Mouse (Mus musculus) heart, embryonic 14.5 days (tissue): ENCODE data around the gene Gm609. TPM values are rescaled to one million over a fixed set of nuclear protein-coding genes. Genes with fewer than 3 reads are reported as not detected.

Experiments
- ATAC-seq: fragments of 200-750 bp; cut with Nextera tagmentation; 2 replicates; pipeline ENCODE4 v1.8.0; 2017; ENCODE audit warnings: low read depth, moderate TSS enrichment; ENCODE audit not compliant: insufficient number of reproducible peaks, insufficient read depth, low FRiP score
- H3K27ac ChIP-seq, 2 experiments: fragments of 200-500 bp in 1 of 2; fragments of 300-500 bp in 1 of 2; sonication (generic) in 1 of 2; replicated peaks in 1 of 2; 2 replicates each; pipeline ENCODE4 v1.5.1; 2012 to 2014; ENCODE audit warnings: low read depth in 2 of 2, low read length in 2 of 2, control low read depth in 1 of 2, mild to moderate bottlenecking in 1 of 2, mixed read lengths in 1 of 2; ENCODE audit not compliant: control insufficient read depth in 1 of 2, insufficient read depth in 1 of 2
- H3K27me3 ChIP-seq: fragments of 300-500 bp; sonication (generic); 2 replicates; pipeline ENCODE4 v1.6.1; 2014; ENCODE audit warnings: mild to moderate bottlenecking, low read length, control low read depth; ENCODE audit not compliant: control insufficient read depth, insufficient read depth
- H3K36me3 ChIP-seq: fragments of 300-500 bp; sonication (generic); 2 replicates; pipeline ENCODE4 v1.6.1; 2014; ENCODE audit warnings: mild to moderate bottlenecking, control low read depth, low read length, mixed read lengths; ENCODE audit not compliant: control insufficient read depth, insufficient read depth
- H3K4me1 ChIP-seq, 2 experiments: fragments of 200-500 bp in 1 of 2; fragments of 300-500 bp in 1 of 2; sonication (generic) in 1 of 2; 2 replicates each; pipeline ENCODE4 v1.6.1; 2012 to 2014; ENCODE audit warnings: low read length in 2 of 2, control low read depth in 1 of 2, mixed read lengths in 1 of 2; ENCODE audit not compliant: control insufficient read depth in 2 of 2, insufficient read depth in 2 of 2
- H3K4me2 ChIP-seq: fragments of 300-500 bp; sonication (generic); 2 replicates; pipeline ENCODE4 v1.6.1; 2014; ENCODE audit warnings: mild to moderate bottlenecking, low read length
- H3K4me3 ChIP-seq, 2 experiments: fragments of 200-500 bp in 1 of 2; fragments of 300-500 bp in 1 of 2; sonication (generic) in 1 of 2; 2 replicates each; pipeline ENCODE4 v1.5.1; 2012 to 2014; ENCODE audit warnings: low read length in 2 of 2, mild to moderate bottlenecking in 2 of 2, control low read depth in 1 of 2, low read depth in 1 of 2, moderate library complexity in 1 of 2; ENCODE audit not compliant: control insufficient read depth in 1 of 2, insufficient read depth in 1 of 2
- H3K9ac ChIP-seq: fragments of 300-500 bp; sonication (generic); 2 replicates; pipeline ENCODE4 v1.6.1; 2014; ENCODE audit warnings: mild to moderate bottlenecking, low read length
- H3K9me3 ChIP-seq: fragments of 300-500 bp; sonication (generic); 2 replicates; pipeline ENCODE4 v1.6.1; 2016; ENCODE audit warnings: low read length, control low read depth; ENCODE audit not compliant: control insufficient read depth
- WGBS: fragments of 180-500 bp; shearing (Covaris S2); extraction: QIAGEN DNeasy Blood & Tissue Kit; methylation state at CpG from one replicate; pipeline ENCODE4 v1.1.7; 2014; 5-methylcytosine and 5-hydroxymethylcytosine counted together
- polyA plus RNA-seq: library from polyadenylated mRNA; unstranded; fragments of >200 nt; fragmentation: Nextera tagmentation; extraction: Ambion mirVana; gene quantifications from 2 replicates; pipeline ENCODE4 v1.2.1, GENCODE M21; 2014

The Gm609 gene
- polyA plus RNA-seq, 1 experiment from 2014 or later, result not detected

GRCm38 (mm10) chr16:45378147-45378943, 114.4 kb downstream of the Gm609 start:
- Histone ChIP-seq H3K27ac (no peak overlapping the region), H3K9me3 (no peaks in the 10 kb centered on the region)
- WGBS, result 72% methylated on average over 5 of the region's 5 CpGs

GRCm38 (mm10) chr16:45377332-45377731, 115.4 kb downstream of the Gm609 start:
- Histone ChIP-seq H3K9ac (no peak overlapping the region), H3K4me1 (no peaks in the 10 kb centered on the region), H3K9me3 (no peaks in the 10 kb centered on the region), H3K36me3 (no peaks in the 10 kb centered on the region), H3K4me3 (no peak overlapping the region), H3K27me3 (no peaks in the 10 kb centered on the region), H3K27ac (no peak overlapping the region), H3K4me2 (no peak overlapping the region)
- no peak for ATAC-seq
- WGBS, result 78% methylated on average over 4 of the region's 4 CpGs

More at GRCm38 (mm10) chr16:45378147-45378943, 114.4 kb downstream of the Gm609 start:
- H3K9ac ChIP-seq, result no peak overlapping the region
- no peak for ATAC-seq
- no peaks in the 10 kb centered on the region for H3K27me3 ChIP-seq
- no peaks in the 10 kb centered on the region for H3K36me3 ChIP-seq
- H3K4me2 ChIP-seq, result no peak overlapping the region
- no peaks in the 10 kb centered on the region for H3K4me1 ChIP-seq
- H3K4me3 ChIP-seq, result no peak overlapping the region

GRCm38 (mm10) chr16:45376812-45377211, 116.0 kb downstream of the Gm609 start:
- Histone ChIP-seq H3K4me3 (no peak overlapping the region), H3K9me3 (no peaks in the 10 kb centered on the region), H3K27ac (no peak overlapping the region), H3K27me3 (no peaks in the 10 kb centered on the region), H3K36me3 (no peaks in the 10 kb centered on the region), H3K4me2 (no peak overlapping the region), H3K9ac (no peak overlapping the region), H3K4me1 (no peaks in the 10 kb centered on the region)
- no peak for ATAC-seq
- WGBS, result 43% methylated on average over 2 of the region's 2 CpGs

- Histone ChIP-seq H3K27ac (no peak overlapping the region), H3K9ac (no peak overlapping the region), H3K36me3 (no peaks in the 10 kb centered on the region), H3K4me3 (no peak overlapping the region), H3K27me3 (no peaks in the 10 kb centered on the region), H3K9me3 (no peaks in the 10 kb centered on the region), H3K4me1 (no peaks in the 10 kb centered on the region), H3K4me2 (no peak overlapping the region)
- no peak for ATAC-seq
- 69% methylated on average over 4 of the region's 4 CpGs for WGBS
Measured at GRCm38 (mm10) chr16:45376294-45376693, 116.5 kb downstream of the Gm609 start.

- Histone ChIP-seq H3K27ac (no peak overlapping the region), H3K36me3 (no peaks in the 10 kb centered on the region), H3K9me3 (no peaks in the 10 kb centered on the region), H3K9ac (no peak overlapping the region), H3K27me3 (no peaks in the 10 kb centered on the region), H3K4me2 (no peak overlapping the region), H3K4me3 (no peak overlapping the region), H3K4me1 (no peaks in the 10 kb centered on the region)
- ATAC-seq, result no peak
- 49% methylated on average over 2 of the region's 2 CpGs for WGBS
Measured at GRCm38 (mm10) chr16:45375506-45376225, 117.1 kb downstream of the Gm609 start.

GRCm38 (mm10) chr16:45374074-45374473, 118.7 kb downstream of the Gm609 start:
- Histone ChIP-seq H3K36me3 (no peaks in the 10 kb centered on the region), H3K4me1 (no peaks in the 10 kb centered on the region), H3K9ac (no peak overlapping the region), H3K27me3 (no peaks in the 10 kb centered on the region), H3K27ac (no peak overlapping the region), H3K4me2 (no peak overlapping the region), H3K9me3 (no peaks in the 10 kb centered on the region), H3K4me3 (no peak overlapping the region)
- no peak for ATAC-seq
- WGBS, result 81% methylated on average over 2 of the region's 2 CpGs

- no peak overlapping the region for H3K27ac ChIP-seq
- no peak overlapping the region for H3K4me2 ChIP-seq
- no peaks in the 10 kb centered on the region for H3K9me3 ChIP-seq
- no peak overlapping the region for H3K4me3 ChIP-seq
- no peaks in the 10 kb centered on the region for H3K27me3 ChIP-seq
- no peak overlapping the region for H3K9ac ChIP-seq
- no peak for ATAC-seq
- no peaks in the 10 kb centered on the region for H3K36me3 ChIP-seq
- WGBS, result 65% methylated on average over 1 of the region's 1 CpGs
- H3K4me1 ChIP-seq, result 0 out of 4 replicates have a peak, but pooled peaks cover 0 to 2% of the 10 kb centered on the region in 2 experiments
Measured at GRCm38 (mm10) chr16:45371076-45371475, 121.7 kb downstream of the Gm609 start.
